Mouse (Mus musculus) stomach, postnatal 0 days (tissue): Measurements from ENCODE around the gene 1700011L22Rik.

ENCODE experiments used
- CTCF ChIP-seq: IDR thresholded peaks from 2 replicates; pipeline ENCODE4 v1.5.1; 2016; ENCODE audit warnings: antibody characterized with exemption, low read depth, mild to moderate bottlenecking, moderate library complexity
- EP300 ChIP-seq: optimal IDR thresholded peaks from 2 replicates; pipeline ENCODE3; 2016; ENCODE audit warnings: antibody characterized with exemption

- TF ChIP-seq CTCF (no peak), EP300 (no peak)
These were observed 74.8 kb downstream of the 1700011L22Rik start for GRCm38 (mm10) chr8:79173606-79174005.
